Mouse (Mus musculus) heart, adult 2 months (tissue): ENCODE measurements around the gene Eif1b.

ENCODE experiments used
- CTCF ChIP-seq: fragments of 200-600 bp; IDR thresholded peaks from 2 replicates; pipeline ENCODE4 v1.8.1; 2022; ENCODE audit warnings: antibody characterized with exemption, mild to moderate bottlenecking, moderate library complexity
- POLR2A ChIP-seq: fragments of 200-500 bp; IDR thresholded peaks from 2 replicates; pipeline ENCODE4 v1.6.1; 2011; ENCODE audit warnings: mild to moderate bottlenecking, low read depth, low read length, control low read depth; ENCODE audit not compliant: insufficient read depth

GRCm38 (mm10) chr9:120492010-120492399, at the start of gene Eif1b:
- no peak for TF ChIP-seq CTCF
- no peak for TF ChIP-seq POLR2A
